In the genomic region with DNA sequence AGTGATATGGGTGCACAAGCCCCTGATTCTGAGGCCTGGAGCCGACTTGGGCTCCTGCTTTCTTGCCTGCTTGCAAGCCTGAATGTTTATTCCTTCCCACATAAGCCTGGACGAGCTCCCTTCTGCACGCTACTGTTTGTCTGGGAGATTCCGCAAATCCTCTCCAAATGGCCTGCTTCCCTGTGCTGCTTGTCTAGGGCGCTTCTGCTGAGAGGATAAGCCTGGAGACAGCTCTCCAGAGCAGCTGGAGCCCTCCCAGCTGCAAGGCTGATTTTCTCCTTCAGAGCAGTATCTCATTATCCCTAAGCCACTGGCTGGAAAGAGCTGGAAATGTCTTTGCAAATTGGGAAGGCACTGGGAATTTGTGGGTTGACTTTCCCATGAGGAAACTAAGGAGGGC, we compare ENCODE assay signal across 18 mouse cellular contexts. TPM values are rescaled to one million over a fixed set of nuclear protein-coding genes. Genes with fewer than 3 reads are reported as not detected.
DNase-seq lines count a peak whose midpoint lies in the region; ATAC-seq and TF ChIP-seq lines count a peak whose summit lies in the region.
"Had no signal": no experiment of that assay in that cellular context is flagged by ENCODE, and none has a peak within 500 bp of the region (broad histone marks: within the 10 kb centered on the region; RNA-seq: fewer than 3 reads in every experiment).

No protein-coding gene starts in this region.

- WGBS in midbrain, embryonic 11.5 days = 35% methylated on average over 5 of the region's 5 CpGs
- WGBS in limb, embryonic 10.5 days = 81% methylated on average over 5 of the region's 5 CpGs

- no peaks in the 10 kb centered on the region for H3K9me3 ChIP-seq in midbrain, embryonic 11.5 days (ENCODE audit: control insufficient read depth, low read length)
- no peaks in the 10 kb centered on the region for H3K9me3 ChIP-seq in limb, embryonic 10.5 days (replicated peaks)
- H3K9me3 ChIP-seq: liver, embryonic 15.5 days had no signal

- H3K36me3 ChIP-seq in midbrain, embryonic 11.5 days (ENCODE audit: control insufficient read depth, insufficient read depth, low read length) = no peaks in the 10 kb centered on the region; the same call in 1 of the 2 replicates
- H3K36me3 ChIP-seq in limb, embryonic 10.5 days = peaks cover 4% of the 10 kb centered on the region
- H3K36me3 ChIP-seq: liver, embryonic 15.5 days had no signal

- peak; percentile 30 for DNase-seq in gastrocnemius, postnatal 14 days
- no peak for DNase-seq in gastrocnemius, adult 2 months
- peak; percentile 27 to 40 for DNase-seq in left cerebral cortex, postnatal 14 days (ENCODE audit: low spot score in 2 of 2)
- no peak for DNase-seq in left cerebral cortex, postnatal 36 days (ENCODE audit: low spot score in 2 of 2)
- peak; percentile 75 for DNase-seq in midbrain, embryonic 11.5 days (ENCODE audit: low spot score, missing footprints)
- DNase-seq in right cerebral cortex, postnatal 4 days = peak; percentile 30
- DNase-seq in limb, embryonic 10.5 days (ENCODE audit: low spot score) = no peak
- DNase-seq: adrenal gland, postnatal 25 days; kidney, adult 11 months; kidney, postnatal 4 days; left cerebral cortex, postnatal 4 days had no signal

- peaks cover 6% of the 10 kb centered on the region for H3K4me1 ChIP-seq in midbrain, embryonic 11.5 days (ENCODE audit: control insufficient read depth, insufficient read depth, low read length)
- H3K4me1 ChIP-seq in limb, embryonic 10.5 days = 0 out of 2 replicates have a peak, but pooled peaks cover 2% of the 10 kb centered on the region
- H3K4me1 ChIP-seq: liver, embryonic 15.5 days had no signal

- no peak overlapping the region for H3K4me2 ChIP-seq in midbrain, embryonic 11.5 days
- H3K4me2 ChIP-seq: liver, embryonic 15.5 days had no signal

- no peak overlapping the region for H3K4me3 ChIP-seq in gastrocnemius, adult 2 months
- H3K4me3 ChIP-seq in midbrain, embryonic 11.5 days (ENCODE audit: low read depth, low read length) = no peak overlapping the region
- no peak overlapping the region for H3K4me3 ChIP-seq in limb, embryonic 10.5 days
- H3K4me3 ChIP-seq: liver, embryonic 15.5 days had no signal

- no peak for TF ChIP-seq CTCF in gastrocnemius, adult 2 months (IDR thresholded peaks at IDR 0.05)

- H3K9ac ChIP-seq in midbrain, embryonic 11.5 days (ENCODE audit: low read length) = no peak overlapping the region
- H3K9ac ChIP-seq: liver, embryonic 15.5 days had no signal

- peak; percentile 22; the same call in 1 of the 2 replicates for ATAC-seq in midbrain, embryonic 11.5 days (ENCODE audit: low FRiP score)
- ATAC-seq in monocyte, adult 5-6 weeks (replicated peaks; ENCODE audit: insufficient number of reproducible peaks, low FRiP score, low TSS enrichment, poor library complexity, severe bottlenecking) = no peak

- no peaks in the 10 kb centered on the region for H3K27me3 ChIP-seq in midbrain, embryonic 11.5 days (ENCODE audit: control insufficient read depth, insufficient read depth, low read length)
- H3K27me3 ChIP-seq in limb, embryonic 10.5 days (ENCODE audit: low read depth, poor library complexity, severe bottlenecking) = no peaks in the 10 kb centered on the region
- H3K27me3 ChIP-seq: liver, embryonic 15.5 days had no signal

- H3K27ac ChIP-seq in gastrocnemius, adult 2 months = no peak overlapping the region
- H3K27ac ChIP-seq in midbrain, embryonic 11.5 days (ENCODE audit: low read depth, low read length) = peak overlapping the region; percentile 54
- H3K27ac ChIP-seq in limb, embryonic 10.5 days = no peak overlapping the region
- H3K27ac ChIP-seq: liver, embryonic 15.5 days; macrophage had no signal

- intact Hi-C loops in gastrocnemius, postnatal 14 days (cut with DNase I; ENCODE audit: low total_unique reads) = no loop called here
- intact Hi-C loops in gastrocnemius, adult 2 months (cut with DNase I) = no loop called here
- intact Hi-C loops in left cerebral cortex, postnatal 14 days (cut with DNase I) = no loop called here
- intact Hi-C loops in left cerebral cortex, postnatal 36 days (cut with DNase I) = no loop called here

RNA-seq across cellular contexts. Expression of gene Cyb5rl, which starts 8.7 kb away (rescaled TPM):
- total RNA-seq in gastrocnemius, postnatal 14 days (2021) = 10 to 100 TPM; 16.2 to 17.1 TPM
- 10 to 100 TPM; 16.3 to 20.1 TPM for total RNA-seq in gastrocnemius, adult 2 months (2021)
- total RNA-seq in left cerebral cortex, postnatal 14 days (2021) = 1 to 10 TPM; 4.6 to 7.7 TPM
- total RNA-seq in left cerebral cortex, postnatal 36 days (2021) = 1 to 10 TPM; 4.7 to 7.4 TPM
- polyA plus RNA-seq in midbrain, embryonic 11.5 days (2014; fragmentation: Nextera tagmentation; extraction: Ambion mirVana) = 5.6 TPM in 2 replicates
- 0.64 to 7.9 TPM (median 1.5 TPM) in 3 replicates for total RNA-seq in monocyte, adult 5-6 weeks (2017)
- polyA plus RNA-seq in limb, embryonic 10.5 days (2016; fragmentation: Nextera tagmentation; extraction: Ambion mirVana) = 11.7 and 12.6 TPM in 2 replicates

RNA-seq across cellular contexts. Expression of gene Mrpl37, which starts 8.8 kb away (rescaled TPM):
- total RNA-seq in gastrocnemius, postnatal 14 days (2021) = 10 to 100 TPM; 75.8 to 84.3 TPM
- total RNA-seq in gastrocnemius, adult 2 months (2021) = 10 to 100 TPM; 80.8 to 97.5 TPM
- 10 to 100 TPM; 64.9 to 67.0 TPM for total RNA-seq in left cerebral cortex, postnatal 14 days (2021)
- 10 to 100 TPM; 56.1 to 58.9 TPM for total RNA-seq in left cerebral cortex, postnatal 36 days (2021)
- 106 and 112 TPM in 2 replicates for polyA plus RNA-seq in midbrain, embryonic 11.5 days (2014; fragmentation: Nextera tagmentation; extraction: Ambion mirVana)
- 11.1 to 25.7 TPM (median 18.3 TPM) in 3 replicates for total RNA-seq in monocyte, adult 5-6 weeks (2017)
- polyA plus RNA-seq in limb, embryonic 10.5 days (2016; fragmentation: Nextera tagmentation; extraction: Ambion mirVana) = 145 and 167 TPM in 2 replicates

RNA-seq across cellular contexts. Expression of gene Cdcp2, which starts 21.2 kb away (rescaled TPM):
- not detected for total RNA-seq in gastrocnemius, postnatal 14 days (2021)
- total RNA-seq in gastrocnemius, adult 2 months (2021) = not detected
- total RNA-seq in left cerebral cortex, postnatal 14 days (2021) = not detected
- not detected for total RNA-seq in left cerebral cortex, postnatal 36 days (2021)
- polyA plus RNA-seq in midbrain, embryonic 11.5 days (2014; fragmentation: Nextera tagmentation; extraction: Ambion mirVana) = 0.11 and 0.29 TPM in 2 replicates
- total RNA-seq in monocyte, adult 5-6 weeks (2017) = not detected in 3 replicates
- polyA plus RNA-seq in limb, embryonic 10.5 days (2016; fragmentation: Nextera tagmentation; extraction: Ambion mirVana) = 0.11 TPM in 1 of 2 replicates, not detected in the other
- total RNA-seq: adrenal gland, postnatal 25 days; granulocyte monocyte progenitor cell, adult 5-6 weeks; left cerebral cortex, postnatal 4 days had no signal
- polyA plus RNA-seq: cortical plate, adult 2 months; frontal cortex, adult 2 months; heart, embryonic 16.5 days; liver, embryonic 15.5 days; macrophage had no signal

Comparison
In these comparisons a context has a peak if more than half of its experiments do, and no peak if none do; other contexts are left out.
1. DNase-seq: peak in gastrocnemius, postnatal 14 days (single experiment), left cerebral cortex, postnatal 14 days (2 of 2), midbrain, embryonic 11.5 days (single experiment) and right cerebral cortex, postnatal 4 days (single experiment); none in gastrocnemius, adult 2 months (single experiment), left cerebral cortex, postnatal 36 days (0 of 2) and limb, embryonic 10.5 days (single experiment).